Mouse (Mus musculus): ENCODE results near the gene Kdm2a.

Kdm2a gene

GRCm38 (mm10) chr19:4326106-4326505, 72.0 kb downstream of the Kdm2a start:
- no peak for DNase-seq

GRCm38 (mm10) chr19:4322134-4322533, 76.0 kb downstream of the Kdm2a start:
- DNase-seq, result no peak

DNA sequence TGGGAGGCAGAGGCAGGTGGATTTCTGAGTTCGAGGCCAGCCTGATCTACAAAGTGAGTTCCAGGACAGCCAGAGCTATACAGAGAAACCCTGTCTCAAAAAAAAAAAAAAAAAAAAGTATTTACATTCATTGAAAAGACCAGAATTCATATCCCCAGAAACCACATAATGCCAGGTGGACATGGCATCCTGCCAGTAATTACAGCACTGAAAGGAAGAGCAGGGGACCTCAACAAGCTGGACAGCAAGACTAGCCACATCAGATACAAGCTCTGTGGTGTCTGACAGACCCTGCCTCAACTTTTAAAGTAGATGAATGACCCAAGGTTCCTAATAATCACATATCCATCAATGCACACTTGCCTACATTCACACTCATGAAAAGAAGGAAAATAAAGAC, 76.5 kb downstream of the Kdm2a start:
- no peak for DNase-seq

GRCm38 (mm10) chr19:4319272-4319671, 78.8 kb downstream of the Kdm2a start:
- no peak for DNase-seq

- DNase-seq, result no peak
Observed at GRCm38 (mm10) chr19:4317181-4317580, 80.9 kb downstream of the Kdm2a start.

DNA sequence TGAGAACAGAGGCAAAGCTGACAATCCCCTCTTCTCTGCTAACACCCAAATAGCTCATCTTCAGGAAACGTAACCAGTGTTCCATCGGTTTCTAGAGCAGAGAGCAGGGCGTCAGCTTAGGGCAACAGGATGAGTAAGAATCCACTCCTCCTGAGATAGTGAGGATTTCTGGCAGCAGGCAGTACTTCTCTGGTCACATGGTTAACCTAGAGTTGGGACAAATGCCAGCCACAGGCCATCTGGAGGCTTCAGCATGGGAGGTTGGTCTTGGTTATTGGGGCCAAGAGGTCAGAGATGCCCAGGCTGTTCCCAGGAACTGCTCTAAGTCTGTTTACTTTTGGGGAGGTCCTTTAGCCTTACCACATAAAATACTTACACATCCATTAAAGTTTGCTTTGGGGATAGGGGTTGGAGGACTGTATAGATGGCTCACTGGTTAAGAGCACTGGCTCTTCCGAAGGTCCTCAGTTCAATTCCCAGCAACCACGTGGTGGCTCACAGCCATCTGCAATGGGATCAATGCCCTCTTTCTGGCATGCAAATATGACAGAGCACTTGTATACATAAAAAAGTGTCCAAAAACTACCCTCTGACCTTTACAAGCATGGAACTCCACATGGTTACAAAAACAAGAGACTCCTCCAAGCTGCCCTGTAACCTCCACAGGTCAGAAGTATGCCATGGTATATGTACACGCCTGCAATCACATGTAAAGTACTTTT, 82.7 kb downstream of the Kdm2a start:
- DNase-seq, result no peak

- DNase-seq, result peak; percentile 69
Observed at GRCm38 (mm10) chr19:4309776-4310185, 88.3 kb downstream of the Kdm2a start.

DNA sequence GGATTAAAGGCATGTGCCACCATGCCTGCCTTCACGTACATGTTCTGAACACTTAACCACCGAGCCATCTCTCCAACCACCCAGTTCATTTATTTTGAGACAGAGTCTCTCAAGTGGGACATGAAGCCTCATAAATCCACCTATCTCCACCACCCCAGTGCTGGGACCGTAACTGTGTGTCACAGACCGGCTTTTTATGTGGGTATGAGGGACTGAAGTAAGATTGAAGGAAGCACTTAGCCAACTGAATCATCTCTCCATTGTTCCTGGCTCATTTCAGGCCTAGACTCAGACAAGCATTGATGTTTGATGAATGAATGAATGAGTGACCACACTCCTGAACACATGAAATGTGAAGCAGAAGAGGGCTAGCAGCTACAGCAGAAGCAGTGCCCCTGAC, 88.8 kb downstream of the Kdm2a start:
- DNase-seq, result no peak

DNA sequence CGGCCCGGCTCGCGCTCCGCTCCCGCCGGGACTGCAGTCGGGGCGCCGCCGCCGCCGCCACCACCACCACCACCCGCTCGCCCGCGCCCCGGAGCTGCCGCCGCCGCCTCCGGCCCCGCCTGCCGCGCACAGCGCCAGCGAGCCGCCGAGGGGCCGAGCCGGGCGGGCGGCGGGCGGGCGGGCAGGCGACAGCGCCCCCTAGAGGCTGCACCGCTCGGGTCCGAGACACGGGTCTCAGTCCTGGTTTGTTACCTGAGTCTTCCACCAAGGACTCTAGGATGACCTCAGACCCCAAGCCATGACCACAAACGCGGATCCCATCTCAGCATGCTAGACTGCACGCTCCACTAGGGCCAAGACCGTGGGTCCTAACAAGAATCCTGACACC, 91.9 kb downstream of the Kdm2a start, which contains the start of gene Grk2:
Gene Grk2 (minus strand): TSS at position 33 of the 388 bp plus-strand sequence.
- DNase-seq, result peak; percentile 93

DNA sequence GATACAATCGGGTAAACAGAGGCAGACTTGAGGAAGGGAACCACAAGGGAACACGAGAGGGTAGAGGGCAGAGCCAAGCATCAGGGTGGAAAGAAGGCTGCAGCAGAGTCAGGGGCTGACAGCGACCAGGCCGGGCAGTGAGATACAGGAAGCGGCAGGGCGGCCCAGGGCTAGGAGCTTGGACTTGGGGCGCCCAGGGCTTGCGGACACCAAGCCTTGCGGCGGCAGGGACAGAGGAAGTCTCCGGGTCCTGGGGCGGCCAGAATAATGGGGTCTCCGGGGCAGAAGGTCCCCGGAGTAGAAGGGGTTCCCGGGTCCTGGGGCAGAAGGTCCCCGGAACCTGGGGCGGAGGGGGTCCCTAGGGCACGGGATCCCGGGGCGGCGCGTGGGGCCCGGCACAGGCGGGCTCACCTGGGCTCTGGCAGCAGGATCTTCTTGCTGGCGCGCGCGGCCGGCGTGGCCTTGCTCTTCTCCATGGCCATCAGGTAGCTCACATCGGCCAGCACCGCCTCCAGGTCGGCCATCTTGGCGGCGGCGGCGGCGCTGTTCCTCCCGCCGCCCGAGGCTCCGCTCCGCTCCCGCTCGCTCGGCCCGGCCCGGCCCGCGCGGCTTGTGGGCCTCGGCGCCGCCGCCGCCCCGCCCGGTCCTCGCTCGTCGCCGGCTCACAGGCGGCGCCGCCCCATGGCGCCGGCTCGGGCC, 92.4 kb downstream of the Kdm2a start:
- DNase-seq, result peak; percentile 75

DNA sequence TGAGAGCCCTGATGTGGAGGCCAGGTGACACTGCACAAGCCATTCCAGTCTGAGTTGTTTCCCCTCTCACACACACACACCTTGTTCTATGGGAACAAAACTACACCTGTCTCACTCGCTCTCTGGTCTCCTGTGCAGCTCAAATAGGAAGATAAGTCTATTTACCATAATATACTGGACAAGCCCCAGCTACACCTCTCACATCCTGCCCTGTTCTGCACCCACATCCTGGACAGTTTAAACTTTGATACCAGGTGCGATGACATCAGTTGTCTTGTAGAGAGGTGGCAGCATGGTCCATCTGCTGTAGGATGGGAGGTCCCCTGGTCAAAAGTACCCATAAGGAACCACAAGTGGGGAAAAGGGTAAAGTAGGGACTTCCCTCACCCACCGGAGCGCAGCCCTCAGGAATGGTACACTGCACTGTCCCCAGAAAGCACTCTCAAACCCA, 93.2 kb downstream of the Kdm2a start:
- peak; percentile 48 for DNase-seq

- DNase-seq, result peak; percentile 74
Observed at GRCm38 (mm10) chr19:4304251-4304821, 93.7 kb downstream of the Kdm2a start.

GRCm38 (mm10) chr19:4303640-4303995, 94.5 kb downstream of the Kdm2a start:
- peak; percentile 51 for DNase-seq

GRCm38 (mm10) chr19:4302936-4303639, 95.0 kb downstream of the Kdm2a start:
- peak; percentile 45 for DNase-seq

- peak; percentile 82 for DNase-seq
Observed at GRCm38 (mm10) chr19:4301735-4302651, 96.1 kb downstream of the Kdm2a start.

DNA sequence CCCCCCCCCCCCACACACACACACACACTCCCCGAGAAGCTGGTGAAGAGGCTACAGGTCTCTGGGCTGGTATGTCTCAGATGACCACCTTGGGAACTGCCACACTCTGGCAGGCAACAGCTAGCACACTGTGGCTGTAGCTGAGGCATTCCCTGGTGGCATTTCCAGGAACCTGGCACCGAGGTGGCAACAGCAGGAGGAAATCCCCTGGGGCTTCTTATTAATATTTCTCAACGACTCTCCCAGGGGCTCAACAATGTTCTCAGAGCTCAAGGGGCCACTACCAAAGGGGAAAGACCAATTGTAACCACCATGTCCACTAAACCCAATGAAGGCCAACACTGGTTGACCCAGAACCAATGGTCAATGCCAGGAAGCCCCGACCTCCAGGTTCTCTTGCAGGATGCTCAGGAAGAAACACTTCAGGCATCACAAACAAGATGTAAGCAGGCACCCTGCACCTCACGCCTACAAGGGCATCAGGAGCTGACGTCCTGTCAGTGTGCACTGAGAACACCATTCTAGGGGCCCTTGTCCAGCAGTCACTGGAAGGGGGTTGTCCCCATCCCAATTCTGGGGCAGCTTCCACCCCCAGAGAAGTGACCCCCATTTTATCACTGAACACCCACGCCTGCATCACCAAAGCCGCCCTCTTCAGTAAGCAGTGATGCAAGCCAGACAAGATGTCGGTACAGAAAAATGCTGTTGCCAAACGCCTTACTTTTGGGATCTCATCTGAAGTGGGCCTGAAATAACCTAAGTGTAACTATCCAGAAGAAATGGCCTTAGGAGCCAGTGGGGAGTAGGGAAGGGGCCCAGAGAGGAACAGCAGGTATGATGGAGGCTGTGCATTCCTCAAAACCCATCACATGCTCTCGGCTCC, 97.0 kb downstream of the Kdm2a start:
- peak; percentile 50 for DNase-seq

- DNase-seq, result peak; percentile 78
Observed at GRCm38 (mm10) chr19:4300271-4300704, 97.8 kb downstream of the Kdm2a start.

GRCm38 (mm10) chr19:4299574-4300270, 98.4 kb downstream of the Kdm2a start:
- peak; percentile 37 for DNase-seq

GRCm38 (mm10) chr19:4299126-4299525, 99.0 kb downstream of the Kdm2a start:
- no peak for DNase-seq

GRCm38 (mm10) chr19:4298322-4299121, 99.6 kb downstream of the Kdm2a start:
- DNase-seq, result peak; percentile 45
